Mouse (Mus musculus): ENCODE results near the gene Rnf212b. TPM values are rescaled to one million over a fixed set of nuclear protein-coding genes. Genes with fewer than 3 reads are reported as not detected.

Gene Rnf212b
- polyA plus RNA-seq, 1 experiment from 2014 or later = not detected

- Histone ChIP-seq H3K4me3 (no peak overlapping the region), H3K9me3 (replicated peaks) (no peaks in the 10 kb centered on the region), H3K27ac (ENCODE audit: poor library complexity, severe bottlenecking) (no peak overlapping the region), H3K36me3 (peaks cover 34% of the 10 kb centered on the region), H3K27me3 (replicated peaks) (no peaks in the 10 kb centered on the region), H3K9ac (no peak overlapping the region), H3K4me1 (replicated peaks) (no peaks in the 10 kb centered on the region), H3K4me2 (no peak overlapping the region)
- ATAC-seq (ENCODE audit: insufficient number of reproducible peaks, low FRiP score) = no peak
- WGBS = 72% methylated on average over 7 of the region's 7 CpGs
Measured at GRCm38 (mm10) chr14:54856703-54857102, 42.8 kb downstream of the Rnf212b start.

- Histone ChIP-seq H3K4me2 (no peak overlapping the region), H3K4me3 (no peak overlapping the region), H3K9me3 (replicated peaks) (no peaks in the 10 kb centered on the region), H3K27ac (ENCODE audit: poor library complexity, severe bottlenecking) (no peak overlapping the region), H3K27me3 (replicated peaks) (no peaks in the 10 kb centered on the region), H3K36me3 (peaks cover 34% of the 10 kb centered on the region), H3K4me1 (replicated peaks) (no peaks in the 10 kb centered on the region), H3K9ac (no peak overlapping the region)
- ATAC-seq (ENCODE audit: insufficient number of reproducible peaks, low FRiP score) = no peak
- WGBS = 84% methylated on average over 9 of the region's 9 CpGs
Measured at GRCm38 (mm10) chr14:54857891-54858290, 44.0 kb downstream of the Rnf212b start.

- 49% methylated on average over 2 of the region's 2 CpGs for WGBS
- Histone ChIP-seq H3K27ac (ENCODE audit: poor library complexity, severe bottlenecking) (no peak overlapping the region), H3K9ac (no peak overlapping the region)
Measured at GRCm38 (mm10) chr14:54860511-54860910, 46.6 kb downstream of the Rnf212b start.

GRCm38 (mm10) chr14:54863501-54864312, 49.8 kb downstream of the Rnf212b start:
- peak overlapping the region; percentile 97 for H3K9ac ChIP-seq
- peak overlapping the region; percentile 72 for H3K4me2 ChIP-seq
- H3K27ac ChIP-seq (ENCODE audit: poor library complexity, severe bottlenecking) = peak overlapping the region; percentile 76
- no peaks in the 10 kb centered on the region for H3K27me3 ChIP-seq (replicated peaks)
- no peaks in the 10 kb centered on the region for H3K36me3 ChIP-seq
- ATAC-seq (ENCODE audit: insufficient number of reproducible peaks, low FRiP score) = peak; percentile 100
- H3K9me3 ChIP-seq (replicated peaks) = no peaks in the 10 kb centered on the region
- H3K4me3 ChIP-seq = peak overlapping the region; percentile 99
- H3K4me1 ChIP-seq (replicated peaks) = peaks cover 3% of the 10 kb centered on the region
- under 1% methylated on average over 50 of the region's 56 CpGs for WGBS

More at GRCm38 (mm10) chr14:54860511-54860910, 46.6 kb downstream of the Rnf212b start:
- H3K4me1 ChIP-seq (replicated peaks) = peaks cover 3% of the 10 kb centered on the region
- no peak for ATAC-seq (ENCODE audit: insufficient number of reproducible peaks, low FRiP score)
- no peak overlapping the region for H3K4me3 ChIP-seq
- H3K9me3 ChIP-seq (replicated peaks) = no peaks in the 10 kb centered on the region
- H3K36me3 ChIP-seq = peaks cover 24% of the 10 kb centered on the region
- no peaks in the 10 kb centered on the region for H3K27me3 ChIP-seq (replicated peaks)
- no peak overlapping the region for H3K4me2 ChIP-seq

- 14% methylated on average over 21 of the region's 21 CpGs for WGBS
- H3K27ac ChIP-seq (ENCODE audit: poor library complexity, severe bottlenecking) = peak overlapping the region; percentile 76; the same call in 1 of the 2 replicates
- no peak for ATAC-seq (ENCODE audit: insufficient number of reproducible peaks, low FRiP score)
Measured at GRCm38 (mm10) chr14:54864313-54865036, 50.5 kb downstream of the Rnf212b start.

GRCm38 (mm10) chr14:54865626-54866025, 51.7 kb downstream of the Rnf212b start:
- Histone ChIP-seq H3K27ac (ENCODE audit: poor library complexity, severe bottlenecking) (no peak overlapping the region), H3K4me1 (replicated peaks) (peaks cover 3% of the 10 kb centered on the region), H3K4me3 (no peak overlapping the region), H3K4me2 (no peak overlapping the region), H3K27me3 (replicated peaks) (no peaks in the 10 kb centered on the region), H3K9me3 (replicated peaks) (no peaks in the 10 kb centered on the region), H3K9ac (no peak overlapping the region), H3K36me3 (no peaks in the 10 kb centered on the region)
- ATAC-seq (ENCODE audit: insufficient number of reproducible peaks, low FRiP score) = no peak
- WGBS = 75% methylated on average over 5 of the region's 5 CpGs

More at GRCm38 (mm10) chr14:54864313-54865036, 50.5 kb downstream of the Rnf212b start:
- Histone ChIP-seq H3K9me3 (replicated peaks) (no peaks in the 10 kb centered on the region), H3K9ac (peak overlapping the region; percentile 97), H3K4me1 (replicated peaks) (peaks cover 3% of the 10 kb centered on the region), H3K27me3 (replicated peaks) (no peaks in the 10 kb centered on the region), H3K36me3 (no peaks in the 10 kb centered on the region), H3K4me3 (peak overlapping the region; percentile 99), H3K4me2 (peak overlapping the region; percentile 72)

- no peaks in the 10 kb centered on the region for H3K9me3 ChIP-seq (replicated peaks)
- WGBS = 71% methylated on average over 3 of the region's 3 CpGs
- no peaks in the 10 kb centered on the region for H3K36me3 ChIP-seq
- peaks cover 3% of the 10 kb centered on the region for H3K4me1 ChIP-seq (replicated peaks)
- no peak overlapping the region for H3K4me3 ChIP-seq
- no peak overlapping the region for H3K4me2 ChIP-seq
- ATAC-seq (ENCODE audit: insufficient number of reproducible peaks, low FRiP score) = no peak
- H3K27me3 ChIP-seq (replicated peaks) = no peaks in the 10 kb centered on the region
- H3K9ac ChIP-seq = no peak overlapping the region
- no peak overlapping the region for H3K27ac ChIP-seq (ENCODE audit: poor library complexity, severe bottlenecking)
Measured at GRCm38 (mm10) chr14:54866268-54866667, 52.3 kb downstream of the Rnf212b start.

- Histone ChIP-seq H3K36me3 (no peaks in the 10 kb centered on the region), H3K27me3 (replicated peaks) (no peaks in the 10 kb centered on the region), H3K9me3 (replicated peaks) (no peaks in the 10 kb centered on the region), H3K27ac (ENCODE audit: poor library complexity, severe bottlenecking) (no peak overlapping the region), H3K4me1 (replicated peaks) (peaks cover 3% of the 10 kb centered on the region), H3K4me3 (no peak overlapping the region), H3K4me2 (no peak overlapping the region), H3K9ac (no peak overlapping the region)
- no peak for ATAC-seq (ENCODE audit: insufficient number of reproducible peaks, low FRiP score)
- 44% methylated on average over 5 of the region's 5 CpGs for WGBS
Measured at GRCm38 (mm10) chr14:54866936-54867335, 53.0 kb downstream of the Rnf212b start.

GRCm38 (mm10) chr14:54868026-54868425, 54.1 kb downstream of the Rnf212b start:
- no peak for ATAC-seq (ENCODE audit: insufficient number of reproducible peaks, low FRiP score)

GRCm38 (mm10) chr14:54870861-54871260, 56.9 kb downstream of the Rnf212b start, which contains the start of gene Homez:
Gene Homez, minus strand, starts transcription at chr14:54870961.
- 84% methylated on average over 5 of the region's 5 CpGs for WGBS
- H3K4me1 ChIP-seq (replicated peaks) = peaks cover 5% of the 10 kb centered on the region
- H3K36me3 ChIP-seq = no peaks in the 10 kb centered on the region
- no peaks in the 10 kb centered on the region for H3K9me3 ChIP-seq (replicated peaks)
- H3K4me2 ChIP-seq = no peak within 1 kb of the TSS
- H3K4me3 ChIP-seq = no peak within 1 kb of the TSS
- H3K27me3 ChIP-seq (replicated peaks) = peaks cover 7% of the 10 kb centered on the region; the same call in 1 of the 2 replicates
- H3K9ac ChIP-seq = no peak within 1 kb of the TSS
- no peak for ATAC-seq (ENCODE audit: insufficient number of reproducible peaks, low FRiP score)
- no peak within 1 kb of the TSS for H3K27ac ChIP-seq (ENCODE audit: poor library complexity, severe bottlenecking)

More at GRCm38 (mm10) chr14:54868026-54868425, 54.1 kb downstream of the Rnf212b start:
- H3K9ac ChIP-seq = no peak overlapping the region
- H3K27me3 ChIP-seq (replicated peaks) = no peaks in the 10 kb centered on the region
- peaks cover 3% of the 10 kb centered on the region for H3K4me1 ChIP-seq (replicated peaks)
- 80% methylated on average over 4 of the region's 4 CpGs for WGBS
- no peaks in the 10 kb centered on the region for H3K9me3 ChIP-seq (replicated peaks)
- no peak overlapping the region for H3K27ac ChIP-seq (ENCODE audit: poor library complexity, severe bottlenecking)
- no peak overlapping the region for H3K4me2 ChIP-seq
- H3K4me3 ChIP-seq = no peak overlapping the region
- no peaks in the 10 kb centered on the region for H3K36me3 ChIP-seq

GRCm38 (mm10) chr14:54874165-54874564, 60.2 kb downstream of the Rnf212b start:
- Histone ChIP-seq H3K4me1 (replicated peaks) (peaks cover 14% of the 10 kb centered on the region), H3K36me3 (no peaks in the 10 kb centered on the region), H3K4me2 (no peak overlapping the region), H3K9ac (no peak overlapping the region), H3K27ac (ENCODE audit: poor library complexity, severe bottlenecking) (no peak overlapping the region), H3K9me3 (replicated peaks) (no peaks in the 10 kb centered on the region), H3K4me3 (no peak overlapping the region), H3K27me3 (replicated peaks) (peaks cover 7% of the 10 kb centered on the region; the same call in 1 of the 2 replicates)
- 83% methylated on average over 3 of the region's 3 CpGs for WGBS
- ATAC-seq (ENCODE audit: insufficient number of reproducible peaks, low FRiP score) = no peak

Data from heart, embryonic 12.5 days (tissue).